Comparison of ENCODE assay signal across 9 mouse cellular contexts in genomic region chr6:30508824-30509223, GRCm38 (mm10). TPM values are rescaled to one million over a fixed set of nuclear protein-coding genes. Genes with fewer than 3 reads are reported as not detected.
A peak's percentile ranks its signal among the peaks of the same experiment; 100 is the strongest.
DNase-seq lines count a peak whose midpoint lies in the region; ATAC-seq and TF ChIP-seq lines count a peak whose summit lies in the region.
"Had no signal": no experiment of that assay in that cellular context is flagged by ENCODE, and none has a peak within 500 bp of the region (broad histone marks: within the 10 kb centered on the region; RNA-seq: fewer than 3 reads in every experiment).

No protein-coding gene starts in this region.

- peaks cover 7% of the 10 kb centered on the region for H3K4me1 ChIP-seq in lung, embryonic 14.5 days (ENCODE audit: insufficient read depth)
- peaks cover 7% of the 10 kb centered on the region for H3K4me1 ChIP-seq in embryonic facial prominence, embryonic 15.5 days
- peaks cover 6% of the 10 kb centered on the region; the same call in 1 of the 2 replicates for H3K4me1 ChIP-seq in intestine, postnatal 0 days (replicated peaks; ENCODE audit: control insufficient read depth, insufficient read depth, low read length)
- H3K4me1 ChIP-seq in neural tube, embryonic 14.5 days (ENCODE audit: control insufficient read depth, insufficient read depth, low read length): peaks cover 6% of the 10 kb centered on the region; the same call in 1 of the 2 replicates

- WGBS in lung, embryonic 14.5 days: 7% methylated on average over 2 of the region's 2 CpGs
- WGBS in embryonic facial prominence, embryonic 15.5 days: 5% methylated on average over 2 of the region's 2 CpGs
- WGBS in intestine, postnatal 0 days: 5% methylated on average over 2 of the region's 2 CpGs
- WGBS in neural tube, embryonic 14.5 days: 6% methylated on average over 2 of the region's 2 CpGs

- no peak for DNase-seq in lung, embryonic 14.5 days
- no peak for DNase-seq in lung, postnatal 4 days
- DNase-seq in retina, postnatal 1 day: no peak
- no peak for DNase-seq in ovary, postnatal 36 days (ENCODE audit: low spot score)
- no peak for DNase-seq in right cerebral cortex, adult 18-20 months

- H3K4me2 ChIP-seq in lung, embryonic 14.5 days: peak overlapping the region; percentile 76
- peak overlapping the region; percentile 59 for H3K4me2 ChIP-seq in embryonic facial prominence, embryonic 15.5 days (replicated peaks)
- peak overlapping the region; percentile 62 for H3K4me2 ChIP-seq in intestine, postnatal 0 days (replicated peaks; ENCODE audit: low read depth)
- H3K4me2 ChIP-seq in neural tube, embryonic 14.5 days (ENCODE audit: low read depth, low read length): peak overlapping the region; percentile 88

- no peak for TF ChIP-seq CTCF in lung, embryonic 14.5 days (IDR thresholded peaks at IDR 0.05; ENCODE audit: low read depth)
- no peak for TF ChIP-seq CTCF in intestine, postnatal 0 days (IDR thresholded peaks at IDR 0.05; ENCODE audit: low read depth)

- no peaks in the 10 kb centered on the region for H3K27me3 ChIP-seq in lung, embryonic 14.5 days (ENCODE audit: insufficient read depth, low read length)
- no peaks in the 10 kb centered on the region for H3K27me3 ChIP-seq in embryonic facial prominence, embryonic 15.5 days
- no peaks in the 10 kb centered on the region for H3K27me3 ChIP-seq in intestine, postnatal 0 days (replicated peaks; ENCODE audit: control insufficient read depth, insufficient read depth, low read length)
- H3K27me3 ChIP-seq in neural tube, embryonic 14.5 days (ENCODE audit: control insufficient read depth, insufficient read depth, low read length): no peaks in the 10 kb centered on the region

- peak overlapping the region; percentile 51 for H3K4me3 ChIP-seq in lung, embryonic 14.5 days (ENCODE audit: low read depth, low read length)
- H3K4me3 ChIP-seq in embryonic facial prominence, embryonic 15.5 days (replicated peaks): peak overlapping the region; percentile 60
- peak overlapping the region; percentile 52 for H3K4me3 ChIP-seq in intestine, postnatal 0 days (ENCODE audit: low read depth, low read length)
- peak overlapping the region; percentile 48 for H3K4me3 ChIP-seq in neural tube, embryonic 14.5 days (ENCODE audit: low read depth, low read length)

- peak overlapping the region; percentile 70 for H3K9ac ChIP-seq in lung, embryonic 14.5 days
- H3K9ac ChIP-seq in embryonic facial prominence, embryonic 15.5 days: peak overlapping the region; percentile 85
- H3K9ac ChIP-seq in intestine, postnatal 0 days (ENCODE audit: low read depth, low read length): peak overlapping the region; percentile 56
- H3K9ac ChIP-seq in neural tube, embryonic 14.5 days (replicated peaks; ENCODE audit: low read depth, low read length): peak overlapping the region; percentile 55

- H3K9me3 ChIP-seq in lung, embryonic 14.5 days (ENCODE audit: low read depth, low read length): no peaks in the 10 kb centered on the region
- H3K9me3 ChIP-seq in embryonic facial prominence, embryonic 15.5 days (replicated peaks): no peaks in the 10 kb centered on the region; the same call in 1 of the 2 replicates
- no peaks in the 10 kb centered on the region for H3K9me3 ChIP-seq in intestine, postnatal 0 days (ENCODE audit: control insufficient read depth)
- no peaks in the 10 kb centered on the region for H3K9me3 ChIP-seq in neural tube, embryonic 14.5 days (ENCODE audit: control insufficient read depth, low read length)

- peaks cover 26% of the 10 kb centered on the region for H3K36me3 ChIP-seq in lung, embryonic 14.5 days (ENCODE audit: insufficient read depth)
- peaks cover 18% of the 10 kb centered on the region for H3K36me3 ChIP-seq in embryonic facial prominence, embryonic 15.5 days
- H3K36me3 ChIP-seq in intestine, postnatal 0 days (ENCODE audit: control insufficient read depth, insufficient read depth): peaks cover 14% of the 10 kb centered on the region
- H3K36me3 ChIP-seq in neural tube, embryonic 14.5 days (ENCODE audit: control insufficient read depth, insufficient read depth, low read length): 0 out of 2 replicates have a peak, but pooled peaks cover 12% of the 10 kb centered on the region

- peak overlapping the region; percentile 97 for H3K27ac ChIP-seq in lung, embryonic 14.5 days (ENCODE audit: low read depth)
- peak overlapping the region; percentile 99 for H3K27ac ChIP-seq in embryonic facial prominence, embryonic 15.5 days (replicated peaks)
- peak overlapping the region; percentile 74; the same call in 1 of the 2 replicates for H3K27ac ChIP-seq in intestine, postnatal 0 days (ENCODE audit: low read depth, low read length)
- H3K27ac ChIP-seq in neural tube, embryonic 14.5 days (ENCODE audit: low read depth, low read length): peak overlapping the region; percentile 88

- ATAC-seq in lung, embryonic 14.5 days (ENCODE audit: insufficient read depth): no peak
- no peak for ATAC-seq in embryonic facial prominence, embryonic 15.5 days (ENCODE audit: insufficient number of reproducible peaks, low FRiP score, low TSS enrichment, low read depth)
- no peak for ATAC-seq in intestine, postnatal 0 days
- no peak for ATAC-seq in neural tube, embryonic 14.5 days (ENCODE audit: low read depth)

RNA-seq across cellular contexts. Expression of gene Tmem209, which starts 0.8 kb away (rescaled TPM):
- 43.5 and 44.7 TPM in 2 replicates for polyA plus RNA-seq in lung, embryonic 14.5 days (2014; fragmentation: Nextera tagmentation; extraction: Ambion mirVana)
- 27.5 and 29.1 TPM in 2 replicates for polyA plus RNA-seq in embryonic facial prominence, embryonic 15.5 days (2015; fragmentation: Nextera tagmentation; extraction: Ambion mirVana)
- 10.2 and 11.2 TPM in 2 replicates for polyA plus RNA-seq in intestine, postnatal 0 days (2015; fragmentation: Nextera tagmentation; extraction: Ambion mirVana)
- 28.9 and 30.9 TPM in 2 replicates for polyA plus RNA-seq in neural tube, embryonic 14.5 days (2014; fragmentation: Nextera tagmentation; extraction: Ambion mirVana)

RNA-seq across cellular contexts. Expression of gene Ssmem1, which starts 0.8 kb away (rescaled TPM):
- 0.16 and 0.49 TPM in 2 replicates for polyA plus RNA-seq in lung, embryonic 14.5 days (2014; fragmentation: Nextera tagmentation; extraction: Ambion mirVana)
- polyA plus RNA-seq in embryonic facial prominence, embryonic 15.5 days (2015; fragmentation: Nextera tagmentation; extraction: Ambion mirVana): 0.14 and 0.52 TPM in 2 replicates
- not detected in 2 replicates for polyA plus RNA-seq in intestine, postnatal 0 days (2015; fragmentation: Nextera tagmentation; extraction: Ambion mirVana)
- 0.35 TPM in 1 of 2 replicates, not detected in the other for polyA plus RNA-seq in neural tube, embryonic 14.5 days (2014; fragmentation: Nextera tagmentation; extraction: Ambion mirVana)
- polyA plus RNA-seq: large intestine, adult 2 months had no signal

RNA-seq across cellular contexts. Expression of gene Cpa2, which starts 32.6 kb away (rescaled TPM):
- 7.2 and 7.8 TPM in 2 replicates for polyA plus RNA-seq in lung, embryonic 14.5 days (2014; fragmentation: Nextera tagmentation; extraction: Ambion mirVana)
- polyA plus RNA-seq in embryonic facial prominence, embryonic 15.5 days (2015; fragmentation: Nextera tagmentation; extraction: Ambion mirVana): 3.4 and 5.2 TPM in 2 replicates
- polyA plus RNA-seq in intestine, postnatal 0 days (2015; fragmentation: Nextera tagmentation; extraction: Ambion mirVana): 2.9 and 3.3 TPM in 2 replicates
- polyA plus RNA-seq in neural tube, embryonic 14.5 days (2014; fragmentation: Nextera tagmentation; extraction: Ambion mirVana): 5.1 and 10.6 TPM in 2 replicates

RNA-seq across cellular contexts. Expression of gene Cpa4, which starts 59.3 kb away (rescaled TPM):
- polyA plus RNA-seq in lung, embryonic 14.5 days (2014; fragmentation: Nextera tagmentation; extraction: Ambion mirVana): 0.07 and 0.14 TPM in 2 replicates
- 5.1 and 6.3 TPM in 2 replicates for polyA plus RNA-seq in embryonic facial prominence, embryonic 15.5 days (2015; fragmentation: Nextera tagmentation; extraction: Ambion mirVana)
- 0.04 and 0.07 TPM in 2 replicates for polyA plus RNA-seq in intestine, postnatal 0 days (2015; fragmentation: Nextera tagmentation; extraction: Ambion mirVana)
- polyA plus RNA-seq in neural tube, embryonic 14.5 days (2014; fragmentation: Nextera tagmentation; extraction: Ambion mirVana): 0.71 and 0.90 TPM in 2 replicates
- polyA plus RNA-seq: large intestine, adult 2 months had no signal
